Mouse (Mus musculus): Measurements from ENCODE around the gene Mcm6. TPM values are rescaled to one million over a fixed set of nuclear protein-coding genes. Genes with fewer than 3 reads are reported as not detected.

Gene Mcm6
- polyA plus RNA-seq, 1 experiment from 2014 or later = 172 TPM

- H3K9me3 ChIP-seq (replicated peaks) = no peaks in the 10 kb centered on the region
- H3K36me3 ChIP-seq (ENCODE audit: poor library complexity, severe bottlenecking) = peaks cover 22% of the 10 kb centered on the region
- no peak overlapping the region for H3K27ac ChIP-seq
- ATAC-seq = peak; percentile 55; the same call in 1 of the 2 replicates
- no peak overlapping the region for H3K4me3 ChIP-seq
- no peak overlapping the region for H3K9ac ChIP-seq
- no peak overlapping the region for H3K4me2 ChIP-seq
- no peaks in the 10 kb centered on the region for H3K4me1 ChIP-seq
- no peaks in the 10 kb centered on the region for H3K27me3 ChIP-seq
- WGBS = 78% methylated on average over 7 of the region's 7 CpGs
Measured at GRCm38 (mm10) chr1:128372143-128372860, 12.8 kb upstream of the Mcm6 start.

- Histone ChIP-seq H3K36me3 (ENCODE audit: poor library complexity, severe bottlenecking) (peaks cover 24% of the 10 kb centered on the region), H3K27ac (no peak overlapping the region), H3K27me3 (no peaks in the 10 kb centered on the region), H3K4me1 (no peaks in the 10 kb centered on the region), H3K4me2 (no peak overlapping the region), H3K4me3 (no peak overlapping the region), H3K9me3 (replicated peaks) (no peaks in the 10 kb centered on the region), H3K9ac (no peak overlapping the region)
- WGBS = 49% methylated on average over 5 of the region's 5 CpGs
- peak; percentile 80 for ATAC-seq
Measured at GRCm38 (mm10) chr1:128368732-128369441, 9.4 kb upstream of the Mcm6 start.

GRCm38 (mm10) chr1:128360601-128361000 lies 1.1 kb upstream of the Mcm6 start:
- Histone ChIP-seq H3K4me2 (no peak overlapping the region), H3K9me3 (replicated peaks) (no peaks in the 10 kb centered on the region), H3K27me3 (no peaks in the 10 kb centered on the region), H3K36me3 (ENCODE audit: poor library complexity, severe bottlenecking) (peaks cover 33% of the 10 kb centered on the region), H3K27ac (no peak overlapping the region), H3K4me1 (peaks cover 29% of the 10 kb centered on the region), H3K9ac (no peak overlapping the region), H3K4me3 (no peak overlapping the region)
- WGBS = 79% methylated on average over 2 of the region's 2 CpGs
- ATAC-seq = no peak

- Histone ChIP-seq H3K36me3 (ENCODE audit: poor library complexity, severe bottlenecking) (peaks cover 34% of the 10 kb centered on the region), H3K4me2 (peak overlapping the region; percentile 76), H3K27ac (peak overlapping the region; percentile 85), H3K9me3 (replicated peaks) (no peaks in the 10 kb centered on the region), H3K4me1 (peaks cover 29% of the 10 kb centered on the region), H3K4me3 (peak overlapping the region; percentile 78), H3K9ac (peak overlapping the region; percentile 81), H3K27me3 (no peaks in the 10 kb centered on the region)
- under 1% methylated on average over 35 of the region's 35 CpGs for WGBS
- peak; percentile 81 for ATAC-seq
Measured at GRCm38 (mm10) chr1:128358916-128359553, 429 bp downstream of the Mcm6 start.

- Histone ChIP-seq H3K27ac (peak overlapping the region; percentile 85; the same call in 1 of the 2 replicates), H3K4me3 (peak overlapping the region; percentile 78), H3K36me3 (ENCODE audit: poor library complexity, severe bottlenecking) (peaks cover 41% of the 10 kb centered on the region), H3K4me1 (peaks cover 29% of the 10 kb centered on the region), H3K9ac (peak overlapping the region; percentile 81), H3K4me2 (peak overlapping the region; percentile 76), H3K9me3 (replicated peaks) (no peaks in the 10 kb centered on the region), H3K27me3 (no peaks in the 10 kb centered on the region)
- WGBS = 64% methylated on average over 6 of the region's 6 CpGs
- no peak for ATAC-seq
Measured at GRCm38 (mm10) chr1:128358276-128358675, 1.2 kb downstream of the Mcm6 start.

- H3K4me3 ChIP-seq = peak overlapping the region; percentile 78
- peak overlapping the region; percentile 6; the same call in 1 of the 2 replicates for H3K9ac ChIP-seq
- H3K4me1 ChIP-seq = peaks cover 29% of the 10 kb centered on the region
- ATAC-seq = no peak
- WGBS = 53% methylated on average over 3 of the region's 3 CpGs
- peaks cover 39% of the 10 kb centered on the region for H3K36me3 ChIP-seq (ENCODE audit: poor library complexity, severe bottlenecking)
- H3K4me2 ChIP-seq = peak overlapping the region; percentile 76
- H3K27ac ChIP-seq = no peak overlapping the region
- H3K27me3 ChIP-seq = no peaks in the 10 kb centered on the region
- H3K9me3 ChIP-seq (replicated peaks) = no peaks in the 10 kb centered on the region
Measured at GRCm38 (mm10) chr1:128357452-128357851, 2.0 kb downstream of the Mcm6 start.

- 91% methylated on average over 3 of the region's 3 CpGs for WGBS
- no peak for ATAC-seq
- H3K36me3 ChIP-seq (ENCODE audit: poor library complexity, severe bottlenecking) = peaks cover 72% of the 10 kb centered on the region
Measured at GRCm38 (mm10) chr1:128353092-128353491, 6.4 kb downstream of the Mcm6 start.

GRCm38 (mm10) chr1:128344232-128344631 lies 15.2 kb downstream of the Mcm6 start:
- Histone ChIP-seq H3K9me3 (replicated peaks) (no peaks in the 10 kb centered on the region), H3K4me1 (peaks cover 6% of the 10 kb centered on the region; the same call in 1 of the 2 replicates), H3K4me3 (no peak overlapping the region), H3K27me3 (no peaks in the 10 kb centered on the region), H3K9ac (no peak overlapping the region), H3K36me3 (ENCODE audit: poor library complexity, severe bottlenecking) (peaks cover 84% of the 10 kb centered on the region), H3K4me2 (no peak overlapping the region), H3K27ac (no peak overlapping the region)
- no peak; the same call in 1 of the 2 replicates for ATAC-seq
- WGBS = 22% methylated on average over 10 of the region's 10 CpGs

More at GRCm38 (mm10) chr1:128353092-128353491, 6.4 kb downstream of the Mcm6 start:
- Histone ChIP-seq H3K27me3 (no peaks in the 10 kb centered on the region), H3K4me1 (peaks cover 14% of the 10 kb centered on the region; the same call in 1 of the 2 replicates), H3K9me3 (replicated peaks) (no peaks in the 10 kb centered on the region), H3K4me3 (no peak overlapping the region), H3K4me2 (no peak overlapping the region), H3K9ac (no peak overlapping the region), H3K27ac (no peak overlapping the region)

- Histone ChIP-seq H3K9ac (no peak overlapping the region), H3K4me3 (no peak overlapping the region), H3K36me3 (ENCODE audit: poor library complexity, severe bottlenecking) (peaks cover 80% of the 10 kb centered on the region), H3K4me1 (no peaks in the 10 kb centered on the region), H3K4me2 (no peak overlapping the region), H3K27ac (no peak overlapping the region), H3K9me3 (replicated peaks) (no peaks in the 10 kb centered on the region), H3K27me3 (no peaks in the 10 kb centered on the region)
- WGBS = 94% methylated on average over 13 of the region's 13 CpGs
- ATAC-seq = no peak
Measured at GRCm38 (mm10) chr1:128337708-128338320, 21.6 kb downstream of the Mcm6 start.

GRCm38 (mm10) chr1:128330313-128330712 lies 29.2 kb downstream of the Mcm6 start:
- Histone ChIP-seq H3K4me1 (no peaks in the 10 kb centered on the region), H3K4me3 (no peak overlapping the region), H3K27me3 (no peaks in the 10 kb centered on the region), H3K9me3 (replicated peaks) (no peaks in the 10 kb centered on the region), H3K9ac (no peak overlapping the region), H3K4me2 (no peak overlapping the region), H3K27ac (no peak overlapping the region), H3K36me3 (ENCODE audit: poor library complexity, severe bottlenecking) (peaks cover 82% of the 10 kb centered on the region)
- ATAC-seq = no peak
- WGBS = 97% methylated on average over 1 of the region's 1 CpGs

GRCm38 (mm10) chr1:128328218-128328617 lies 31.2 kb downstream of the Mcm6 start, which contains the start of gene Lct:
Gene Lct, minus strand, starts transcription at chr1:128328318.
- no peaks in the 10 kb centered on the region for H3K4me1 ChIP-seq
- WGBS = 76% methylated on average over 3 of the region's 3 CpGs
- H3K27ac ChIP-seq = no peak within 1 kb of the TSS

More at GRCm38 (mm10) chr1:128328218-128328617, 31.2 kb downstream of the Mcm6 start, which contains the start of gene Lct:
- H3K4me2 ChIP-seq = no peak within 1 kb of the TSS
- H3K27me3 ChIP-seq = no peaks in the 10 kb centered on the region
- H3K9me3 ChIP-seq (replicated peaks) = no peaks in the 10 kb centered on the region
- no peak for ATAC-seq
- H3K36me3 ChIP-seq (ENCODE audit: poor library complexity, severe bottlenecking) = peaks cover 62% of the 10 kb centered on the region
- H3K4me3 ChIP-seq = no peak within 1 kb of the TSS
- no peak within 1 kb of the TSS for H3K9ac ChIP-seq
